Mouse (Mus musculus) intestine, postnatal 0 days (tissue): Measurements from ENCODE around the gene Cdkn2aipnl. TPM values are rescaled to one million over a fixed set of nuclear protein-coding genes. Genes with fewer than 3 reads are reported as not detected.

ENCODE experiments used
- ATAC-seq: fragments of 200-750 bp; cut with Nextera tagmentation; 2 replicates; pipeline ENCODE4 v1.8.0; 2017; ENCODE audit warnings: mild to moderate bottlenecking, moderate TSS enrichment, moderate library complexity
- H3K27ac ChIP-seq: fragments of 300-500 bp; sonication (generic); 2 replicates; pipeline ENCODE4 v1.5.1; 2014; ENCODE audit warnings: mild to moderate bottlenecking, low read depth, low read length, moderate library complexity
- H3K27me3 ChIP-seq: fragments of 300-500 bp; sonication (generic); replicated peaks from 2 replicates; pipeline ENCODE4 v1.6.1; 2014; ENCODE audit warnings: low read length, mixed read lengths; ENCODE audit not compliant: control insufficient read depth, insufficient read depth
- H3K36me3 ChIP-seq: fragments of 300-500 bp; sonication (generic); 2 replicates; pipeline ENCODE4 v1.6.1; 2014; ENCODE audit warnings: mild to moderate bottlenecking, moderate library complexity; ENCODE audit not compliant: control insufficient read depth, insufficient read depth
- H3K4me1 ChIP-seq: fragments of 300-500 bp; sonication (generic); replicated peaks from 2 replicates; pipeline ENCODE4 v1.6.1; 2014; ENCODE audit warnings: antibody characterized with exemption, low read length, mixed read lengths; ENCODE audit not compliant: control insufficient read depth, insufficient read depth
- H3K4me2 ChIP-seq: fragments of 300-500 bp; sonication (generic); replicated peaks from 2 replicates; pipeline ENCODE4 v1.6.1; 2014; ENCODE audit warnings: low read depth, mild to moderate bottlenecking, moderate library complexity
- H3K4me3 ChIP-seq: fragments of 300-500 bp; sonication (generic); 2 replicates; pipeline ENCODE4 v1.5.1; 2014; ENCODE audit warnings: low read depth, low read length
- H3K9ac ChIP-seq: fragments of 300-500 bp; sonication (generic); 2 replicates; pipeline ENCODE4 v1.6.1; 2014; ENCODE audit warnings: mild to moderate bottlenecking, low read depth, low read length
- H3K9me3 ChIP-seq: fragments of 300-500 bp; sonication (generic); 2 replicates; pipeline ENCODE4 v1.6.1; 2016; ENCODE audit warnings: mixed run types; ENCODE audit not compliant: control insufficient read depth
- CTCF ChIP-seq: sonication (generic); IDR thresholded peaks from 2 replicates; pipeline ENCODE4 v1.5.1; 2016; ENCODE audit warnings: low read depth, mild to moderate bottlenecking, control low read depth, antibody characterized with exemption, moderate library complexity
- WGBS: fragments of 180-500 bp; shearing (Covaris S2); extraction: QIAGEN DNeasy Blood & Tissue Kit; methylation state at CpG from one replicate; pipeline ENCODE4 v1.1.7; 2014; 5-methylcytosine and 5-hydroxymethylcytosine counted together
- polyA plus RNA-seq: library from polyadenylated mRNA; unstranded; fragments of >200 nt; fragmentation: Nextera tagmentation; extraction: Ambion mirVana; gene quantifications from 2 replicates; pipeline ENCODE4 v1.2.1, GENCODE M21; 2015

The Cdkn2aipnl gene
- polyA plus RNA-seq, 1 experiment from 2014 or later = 49.0 TPM

GRCm38 (mm10) chr11:51966651-51967050 lies 810 bp upstream of the Cdkn2aipnl start:
- peaks cover 22% of the 10 kb centered on the region for H3K36me3 ChIP-seq
- ATAC-seq = no peak

GRCm38 (mm10) chr11:51968896-51969295 lies 1.4 kb downstream of the Cdkn2aipnl start:
- H3K9ac ChIP-seq = no peak overlapping the region
- H3K9me3 ChIP-seq = no peaks in the 10 kb centered on the region
- H3K4me3 ChIP-seq = no peak overlapping the region
- peaks cover 44% of the 10 kb centered on the region for H3K36me3 ChIP-seq
- no peak for TF ChIP-seq CTCF
- no peaks in the 10 kb centered on the region for H3K4me1 ChIP-seq
- H3K27me3 ChIP-seq = no peaks in the 10 kb centered on the region
- no peak for ATAC-seq
- no peak overlapping the region for H3K27ac ChIP-seq
- WGBS = 94% methylated on average over 9 of the region's 9 CpGs
- no peak overlapping the region for H3K4me2 ChIP-seq

More at GRCm38 (mm10) chr11:51966651-51967050, 810 bp upstream of the Cdkn2aipnl start:
- Histone ChIP-seq H3K9ac (no peak overlapping the region), H3K4me3 (no peak overlapping the region), H3K4me1 (no peaks in the 10 kb centered on the region), H3K27ac (no peak overlapping the region), H3K4me2 (no peak overlapping the region), H3K9me3 (no peaks in the 10 kb centered on the region), H3K27me3 (no peaks in the 10 kb centered on the region)
- no peak for TF ChIP-seq CTCF
- 76% methylated on average over 5 of the region's 5 CpGs for WGBS

- Histone ChIP-seq H3K9ac (no peak overlapping the region), H3K27ac (no peak overlapping the region), H3K4me1 (no peaks in the 10 kb centered on the region), H3K36me3 (peaks cover 48% of the 10 kb centered on the region), H3K4me2 (no peak overlapping the region), H3K27me3 (no peaks in the 10 kb centered on the region), H3K9me3 (no peaks in the 10 kb centered on the region), H3K4me3 (no peak overlapping the region)
- ATAC-seq = no peak
- 0 out of 2 replicates have a peak, but pooled peaks have one; percentile 16 for TF ChIP-seq CTCF
- WGBS = 93% methylated on average over 2 of the region's 2 CpGs
These were observed 2.0 kb downstream of the Cdkn2aipnl start for GRCm38 (mm10) chr11:51969511-51969910.

- Histone ChIP-seq H3K4me3 (no peak overlapping the region), H3K4me1 (no peaks in the 10 kb centered on the region), H3K4me2 (no peak overlapping the region), H3K36me3 (peaks cover 59% of the 10 kb centered on the region), H3K27me3 (no peaks in the 10 kb centered on the region), H3K27ac (no peak overlapping the region), H3K9ac (no peak overlapping the region), H3K9me3 (no peaks in the 10 kb centered on the region)
- no peak for ATAC-seq
- 95% methylated on average over 6 of the region's 6 CpGs for WGBS
- TF ChIP-seq CTCF = no peak
These were observed 4.2 kb downstream of the Cdkn2aipnl start for GRCm38 (mm10) chr11:51971644-51972043.

- H3K4me2 ChIP-seq = peak overlapping the region; percentile 72
- peak overlapping the region; percentile 95 for H3K9ac ChIP-seq
- H3K27ac ChIP-seq = peak overlapping the region; percentile 96
- H3K27me3 ChIP-seq = no peaks in the 10 kb centered on the region
- TF ChIP-seq CTCF = no peak
- ATAC-seq = peak; percentile 24
- H3K4me1 ChIP-seq = no peaks in the 10 kb centered on the region
- H3K9me3 ChIP-seq = no peaks in the 10 kb centered on the region
- H3K4me3 ChIP-seq = peak overlapping the region; percentile 96
- 0% methylated on average over 28 of the region's 29 CpGs for WGBS
- H3K36me3 ChIP-seq = peaks cover 23% of the 10 kb centered on the region
These were observed 32.3 kb downstream of the Cdkn2aipnl start for GRCm38 (mm10) chr11:51999611-52000289.

GRCm38 (mm10) chr11:52000290-52000962 lies 33.0 kb downstream of the Cdkn2aipnl start, which contains the start of gene Ube2b:
Ube2b (minus strand) TSS chr11:52000762.
- Histone ChIP-seq H3K9me3 (no peaks in the 10 kb centered on the region), H3K4me1 (no peaks in the 10 kb centered on the region), H3K27me3 (no peaks in the 10 kb centered on the region), H3K4me3 (peak within 1 kb of the TSS; percentile 96), H3K27ac (peak within 1 kb of the TSS; percentile 96), H3K36me3 (peaks cover 17% of the 10 kb centered on the region), H3K9ac (peak within 1 kb of the TSS; percentile 95), H3K4me2 (peak within 1 kb of the TSS; percentile 72)
- ATAC-seq = peak; percentile 86
- under 1% methylated on average over 49 of the region's 63 CpGs for WGBS
- no peak; the same call in 1 of the 2 replicates for TF ChIP-seq CTCF
